Mouse (Mus musculus) liver, embryonic 11.5 days (tissue): ENCODE results near the gene Saxo1. TPM values are rescaled to one million over a fixed set of nuclear protein-coding genes. Genes with fewer than 3 reads are reported as not detected.

Source experiments
- ATAC-seq: fragments of 200-750 bp; cut with Nextera tagmentation; replicated peaks from 2 replicates; pipeline ENCODE4 v1.8.0; 2017; ENCODE audit warnings: moderate number of reproducible peaks, mild to moderate bottlenecking, moderate TSS enrichment, moderate library complexity; ENCODE audit not compliant: low FRiP score
- DNase-seq: peaks from one replicate; pipeline ENCODE4 v3.0.0-alpha.2; 2017; ENCODE audit warnings: low spot score
- H3K27ac ChIP-seq: fragments of 300-500 bp; sonication (generic); 2 replicates; pipeline ENCODE4 v1.5.1; 2014; ENCODE audit warnings: mild to moderate bottlenecking, low read depth, low read length, control low read depth
- H3K27me3 ChIP-seq: fragments of 300-500 bp; sonication (generic); replicated peaks from 2 replicates; pipeline ENCODE4 v1.6.1; 2014; ENCODE audit warnings: low read length, mixed read lengths; ENCODE audit not compliant: control insufficient read depth, insufficient read depth
- H3K36me3 ChIP-seq: fragments of 300-500 bp; sonication (generic); 2 replicates; pipeline ENCODE4 v1.6.1; 2014; ENCODE audit warnings: mild to moderate bottlenecking, low read length, moderate library complexity, mixed read lengths; ENCODE audit not compliant: control insufficient read depth, insufficient read depth
- H3K4me1 ChIP-seq: fragments of 300-500 bp; sonication (generic); replicated peaks from 2 replicates; pipeline ENCODE4 v1.6.1; 2014; ENCODE audit warnings: low read length, mixed read lengths; ENCODE audit not compliant: control insufficient read depth, insufficient read depth
- H3K4me2 ChIP-seq: fragments of 300-500 bp; sonication (generic); 2 replicates; pipeline ENCODE4 v1.6.1; 2014; ENCODE audit warnings: mild to moderate bottlenecking, control low read depth, moderate library complexity
- H3K4me3 ChIP-seq: fragments of 300-500 bp; sonication (generic); 2 replicates; pipeline ENCODE4 v1.5.1; 2014; ENCODE audit warnings: low read depth, low read length, control low read depth
- H3K9ac ChIP-seq: fragments of 300-500 bp; sonication (generic); 2 replicates; pipeline ENCODE4 v1.6.1; 2014; ENCODE audit warnings: low read depth, low read length, control low read depth
- H3K9me3 ChIP-seq: fragments of 300-500 bp; sonication (generic); 2 replicates; pipeline ENCODE4 v1.6.1; 2016; ENCODE audit warnings: low read length, inconsistent platforms, mixed read lengths; ENCODE audit not compliant: control insufficient read depth
- WGBS: fragments of 180-500 bp; shearing (Covaris S2); extraction: QIAGEN DNeasy Blood & Tissue Kit; methylation state at CpG from one replicate; pipeline ENCODE4 v1.1.7; 2014; 5-methylcytosine and 5-hydroxymethylcytosine counted together
- polyA plus RNA-seq: library from polyadenylated mRNA; unstranded; fragments of >200 nt; fragmentation: Nextera tagmentation; extraction: Ambion mirVana; gene quantifications from 2 replicates; pipeline ENCODE4 v1.2.1, GENCODE M21; 2014

The Saxo1 gene
- polyA plus RNA-seq, 1 experiment from 2014 or later, result not detected

DNA sequence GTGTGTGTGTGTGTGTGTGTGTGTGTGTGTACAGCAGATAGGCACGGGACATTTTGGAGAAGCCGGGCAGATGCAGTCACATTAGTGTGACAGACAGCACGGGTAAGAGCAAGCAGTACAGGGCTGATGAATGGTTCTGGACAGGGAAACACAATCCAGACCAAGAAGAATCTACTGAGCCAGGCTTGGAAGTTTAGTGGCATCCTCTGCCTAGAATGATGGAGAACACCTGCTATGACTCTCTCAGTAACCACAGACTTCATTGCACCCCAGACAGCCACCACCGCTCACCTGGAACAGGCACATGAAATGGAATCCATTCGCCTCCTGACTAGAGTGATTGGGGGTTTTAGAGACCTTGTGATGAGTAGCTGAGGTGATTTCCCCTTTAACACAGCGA lies 38.2 kb downstream of the Saxo1 start:
- 79% methylated on average over 6 of the region's 6 CpGs for WGBS
- H3K9me3 ChIP-seq, result no peaks in the 10 kb centered on the region
- H3K4me3 ChIP-seq, result no peak overlapping the region
- no peak overlapping the region for H3K27ac ChIP-seq
- no peaks in the 10 kb centered on the region for H3K36me3 ChIP-seq
- H3K4me2 ChIP-seq, result no peak overlapping the region
- no peak overlapping the region for H3K9ac ChIP-seq
- no peaks in the 10 kb centered on the region for H3K4me1 ChIP-seq
- DNase-seq (no peak), ATAC-seq (no peak)
- no peaks in the 10 kb centered on the region for H3K27me3 ChIP-seq

GRCm38 (mm10) chr4:86504656-86505055 lies 53.5 kb downstream of the Saxo1 start:
- H3K27ac ChIP-seq, result no peak overlapping the region
- no peak overlapping the region for H3K4me2 ChIP-seq
- WGBS, result 79% methylated on average over 6 of the region's 6 CpGs
- no peaks in the 10 kb centered on the region for H3K36me3 ChIP-seq
- no peak overlapping the region for H3K4me3 ChIP-seq
- H3K9ac ChIP-seq, result no peak overlapping the region
- H3K27me3 ChIP-seq, result no peaks in the 10 kb centered on the region
- no peak for DNase-seq
- no peaks in the 10 kb centered on the region for H3K4me1 ChIP-seq
- H3K9me3 ChIP-seq, result no peaks in the 10 kb centered on the region
- no peak for ATAC-seq

DNA sequence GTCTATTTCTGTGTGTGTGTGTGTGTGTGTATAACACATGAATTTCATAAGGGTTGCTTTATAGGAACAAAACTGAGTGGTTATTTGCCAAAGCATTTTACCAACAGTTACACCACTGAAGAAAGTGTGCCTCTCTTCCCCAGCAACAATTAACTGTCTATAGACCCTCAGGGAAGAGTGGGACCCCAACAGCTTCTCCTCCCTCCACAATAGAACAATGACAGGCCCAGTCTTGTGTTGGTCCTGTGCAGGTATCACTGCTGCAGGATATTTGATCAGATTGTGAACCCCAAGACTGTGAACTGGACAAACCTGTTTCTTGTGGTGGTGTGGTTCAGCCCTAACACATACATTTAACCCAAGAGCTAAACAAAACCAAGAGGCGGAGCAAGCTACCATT lies 58.6 kb downstream of the Saxo1 start:
- Histone ChIP-seq H3K27me3 (no peaks in the 10 kb centered on the region), H3K36me3 (no peaks in the 10 kb centered on the region), H3K27ac (no peak overlapping the region), H3K4me3 (no peak overlapping the region), H3K4me1 (no peaks in the 10 kb centered on the region), H3K9me3 (no peaks in the 10 kb centered on the region), H3K4me2 (no peak overlapping the region), H3K9ac (no peak overlapping the region)
- ATAC-seq (no peak), DNase-seq (no peak)
- WGBS, result 80% methylated on average over 1 of the region's 1 CpGs

DNA sequence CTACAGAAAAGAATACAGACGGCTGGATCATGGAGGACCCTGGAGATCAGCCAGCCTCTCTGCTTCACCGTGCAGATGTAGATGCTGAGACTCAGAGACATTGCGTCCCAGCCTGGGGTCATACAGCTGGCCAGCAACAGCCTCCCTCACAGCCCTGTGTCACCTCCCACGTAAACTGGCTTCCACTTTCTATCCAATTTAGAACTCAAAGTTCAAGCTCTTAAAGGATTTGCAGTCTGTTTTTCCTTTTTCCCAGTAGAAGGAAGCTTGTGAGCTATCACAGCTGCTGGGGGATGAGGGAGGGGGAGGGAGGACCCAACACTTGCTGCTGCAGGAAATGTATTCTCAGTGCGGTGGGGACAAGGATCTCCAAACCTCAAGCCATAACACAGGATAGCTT lies 59.4 kb downstream of the Saxo1 start:
- Histone ChIP-seq H3K4me3 (no peak overlapping the region), H3K9ac (no peak overlapping the region), H3K9me3 (no peaks in the 10 kb centered on the region), H3K27me3 (no peaks in the 10 kb centered on the region), H3K36me3 (no peaks in the 10 kb centered on the region), H3K4me2 (no peak overlapping the region), H3K4me1 (no peaks in the 10 kb centered on the region), H3K27ac (no peak overlapping the region)
- ATAC-seq, result no peak
- 57% methylated on average over 5 of the region's 5 CpGs for WGBS
- DNase-seq, result no peak

- Histone ChIP-seq H3K4me1 (no peaks in the 10 kb centered on the region), H3K9me3 (no peaks in the 10 kb centered on the region), H3K27me3 (no peaks in the 10 kb centered on the region), H3K9ac (no peak overlapping the region), H3K27ac (no peak overlapping the region), H3K36me3 (no peaks in the 10 kb centered on the region), H3K4me3 (no peak overlapping the region), H3K4me2 (no peak overlapping the region)
- DNase-seq (no peak), ATAC-seq (no peak)
- 73% methylated on average over 5 of the region's 5 CpGs for WGBS
Measured at GRCm38 (mm10) chr4:86489128-86489527, 69.0 kb downstream of the Saxo1 start.

DNA sequence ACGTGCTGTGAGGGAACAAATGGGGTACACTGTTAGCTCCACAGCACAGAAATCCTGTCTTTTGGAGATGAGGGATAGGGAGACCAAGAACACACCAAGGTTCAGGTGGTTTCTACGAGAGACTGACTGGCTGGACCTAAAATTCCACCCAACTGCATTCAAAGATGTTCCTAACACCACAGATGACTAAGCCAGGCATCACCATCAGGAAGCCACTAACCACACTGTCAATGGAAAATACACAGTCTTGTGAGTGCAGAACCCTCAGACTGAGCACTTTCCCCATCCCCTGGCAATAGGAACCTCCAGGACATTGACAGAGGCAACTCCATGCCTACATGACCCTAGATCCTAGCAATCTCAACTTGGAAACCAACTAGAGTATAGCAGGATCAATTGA lies 71.2 kb downstream of the Saxo1 start:
- Histone ChIP-seq H3K4me2 (no peak overlapping the region), H3K4me3 (no peak overlapping the region), H3K27me3 (no peaks in the 10 kb centered on the region), H3K9ac (no peak overlapping the region), H3K9me3 (no peaks in the 10 kb centered on the region), H3K27ac (no peak overlapping the region), H3K36me3 (no peaks in the 10 kb centered on the region), H3K4me1 (no peaks in the 10 kb centered on the region)
- WGBS, result 58% methylated on average over 2 of the region's 2 CpGs
- ATAC-seq, result no peak
- no peak for DNase-seq

GRCm38 (mm10) chr4:86486491-86486890 lies 71.6 kb downstream of the Saxo1 start:
- Histone ChIP-seq H3K27me3 (no peaks in the 10 kb centered on the region), H3K4me3 (no peak overlapping the region), H3K27ac (no peak overlapping the region), H3K9ac (no peak overlapping the region), H3K36me3 (no peaks in the 10 kb centered on the region), H3K4me1 (no peaks in the 10 kb centered on the region), H3K9me3 (no peaks in the 10 kb centered on the region), H3K4me2 (no peak overlapping the region)
- 80% methylated on average over 4 of the region's 4 CpGs for WGBS
- ATAC-seq, result no peak
- no peak for DNase-seq

DNA sequence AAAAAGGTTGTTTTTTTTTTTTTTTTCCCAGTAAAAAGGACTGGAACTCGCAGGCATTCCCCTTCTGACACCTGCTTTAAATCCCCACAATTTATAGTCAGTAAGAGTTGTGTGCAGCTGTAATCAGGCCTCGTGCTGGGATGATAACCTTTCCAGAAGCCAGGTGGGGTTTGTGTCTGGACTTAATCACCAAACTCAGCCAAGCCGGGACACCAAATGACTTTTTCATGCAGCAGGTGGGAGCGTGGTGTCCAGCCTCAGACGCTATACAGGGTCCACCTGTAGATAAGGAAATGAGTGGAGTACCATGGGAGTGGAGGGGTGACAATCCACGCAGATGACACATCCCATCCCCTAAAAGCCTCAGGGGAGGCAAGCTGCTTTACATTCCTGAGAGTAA lies 73.1 kb downstream of the Saxo1 start:
- no peak overlapping the region for H3K9ac ChIP-seq
- no peaks in the 10 kb centered on the region for H3K4me1 ChIP-seq
- WGBS, result 59% methylated on average over 6 of the region's 6 CpGs
- DNase-seq (no peak), ATAC-seq (no peak)
- H3K36me3 ChIP-seq, result no peaks in the 10 kb centered on the region
- H3K4me3 ChIP-seq, result no peak overlapping the region
- no peak overlapping the region for H3K4me2 ChIP-seq
- no peaks in the 10 kb centered on the region for H3K9me3 ChIP-seq
- H3K27me3 ChIP-seq, result no peaks in the 10 kb centered on the region
- no peak overlapping the region for H3K27ac ChIP-seq

DNA sequence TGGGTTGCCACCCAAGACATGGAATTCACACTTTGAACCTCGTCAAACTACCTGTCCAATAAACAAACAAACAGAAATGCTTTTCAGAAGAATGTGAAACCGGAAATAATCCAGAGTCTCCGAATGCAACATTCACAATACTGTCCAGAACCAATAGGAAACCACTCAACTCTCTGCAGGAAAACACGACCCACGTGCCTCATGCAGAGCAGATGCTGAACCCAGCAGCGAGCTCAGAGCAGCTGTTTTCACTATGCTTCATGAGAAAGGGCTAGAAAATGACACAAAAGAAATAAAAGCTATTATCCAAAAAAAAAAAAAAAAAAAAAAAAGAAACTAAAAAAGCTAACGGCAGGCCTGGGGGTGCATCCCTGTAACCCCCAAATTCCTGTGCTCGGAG lies 74.4 kb downstream of the Saxo1 start:
- DNase-seq, result no peak
- H3K27me3 ChIP-seq, result no peaks in the 10 kb centered on the region

More for the DNA sequence above, 74.4 kb downstream of the Saxo1 start:
- no peak overlapping the region for H3K27ac ChIP-seq
- H3K36me3 ChIP-seq, result no peaks in the 10 kb centered on the region
- 74% methylated on average over 8 of the region's 8 CpGs for WGBS
- no peak overlapping the region for H3K4me2 ChIP-seq
- ATAC-seq, result no peak
- no peak overlapping the region for H3K9ac ChIP-seq
- no peaks in the 10 kb centered on the region for H3K4me1 ChIP-seq
- H3K4me3 ChIP-seq, result no peak overlapping the region
- H3K9me3 ChIP-seq, result no peaks in the 10 kb centered on the region
